Mouse (Mus musculus) skeletal muscle tissue, postnatal 0 days (tissue): Measurements from ENCODE around the gene Bbs9. TPM values are rescaled to one million over a fixed set of nuclear protein-coding genes. Genes with fewer than 3 reads are reported as not detected.

ENCODE experiments used
- polyA plus RNA-seq: library from polyadenylated mRNA; unstranded; fragments of >200 nt; fragmentation: Nextera tagmentation; extraction: Ambion mirVana; gene quantifications from 2 replicates; pipeline ENCODE4 v1.2.1, GENCODE M21; 2015

Bbs9 gene
- 4.3 and 5.2 TPM in 2 replicates for polyA plus RNA-seq

GRCm38 (mm10) chr9:22475424-22475868 is at the start of gene Bbs9:
Bbs9 (plus strand) TSS chr9:22475715.

GRCm38 (mm10) chr9:22453990-22454389 is 21.5 kb upstream of the Bbs9 start, which contains the start of gene Gm17545:
Gm17545 (plus strand) TSS chr9:22454290.

GRCm38 (mm10) chr9:22469643-22470042 is 5.9 kb upstream of the Bbs9 start, which contains the start of gene Rp9:
Rp9 (minus strand) TSS chr9:22469743.

Other genes with a start within 250 kb of the Bbs9 start
- gene Zfp599, start 215.8 kb upstream of the Bbs9 start, polyA plus RNA-seq = 0.19 and 0.24 TPM in 2 replicates
- gene Zfp810, start 168.1 kb upstream of the Bbs9 start, polyA plus RNA-seq = 3.2 and 3.8 TPM in 2 replicates
- gene Anln, start 86.5 kb upstream of the Bbs9 start, polyA plus RNA-seq = 6.7 and 8.2 TPM in 2 replicates
- gene 9530077C05Rik, start 64.2 kb upstream of the Bbs9 start, polyA plus RNA-seq = 1.2 and 1.6 TPM in 2 replicates
- not detected in 2 replicates for gene Gm17545, start 21.4 kb upstream of the Bbs9 start, polyA plus RNA-seq
- 50.1 and 50.3 TPM in 2 replicates for gene Rp9, start 6.0 kb upstream of the Bbs9 start, polyA plus RNA-seq